Mouse (Mus musculus) forelimb bud, embryonic 11.5 days (tissue): Measurements from ENCODE around the gene Rdh19.
"Not testable (repeated sequence)": the region's sequence is repeated elsewhere in the genome, so short reads cannot be mapped to it uniquely, and the experiment has no call there.

Experiments
- DNase-seq: peaks from one replicate; pipeline ENCODE4 v3.0.0-alpha.2; 2012; ENCODE audit warnings: low read depth, low spot score

Rdh19 gene

GRCm38 (mm10) chr10:127879155-127879688, 29.5 kb downstream of the Rdh19 start:
- no peak for DNase-seq

GRCm38 (mm10) chr10:127881041-127881440, 31.3 kb downstream of the Rdh19 start:
- no peak for DNase-seq

DNA sequence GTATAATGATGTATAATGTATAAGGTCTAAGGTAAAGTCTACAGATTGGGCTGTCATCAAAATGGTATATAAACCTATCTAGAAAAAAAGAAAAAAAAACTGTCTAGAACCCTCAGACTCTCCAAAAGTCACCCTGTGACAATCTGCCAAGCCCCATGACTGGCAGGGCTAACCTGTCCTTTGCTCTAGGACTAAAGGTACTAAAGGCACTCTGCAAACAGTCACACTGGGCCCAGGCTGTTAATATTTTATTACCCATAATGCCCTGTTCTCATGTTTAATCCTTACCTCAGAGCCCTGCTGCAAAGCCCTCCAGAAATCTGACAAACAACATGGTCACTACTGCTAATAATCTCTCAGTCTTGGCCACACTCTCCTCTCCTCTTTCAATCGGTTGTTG, 36.8 kb downstream of the Rdh19 start:
- DNase-seq: no peak

- no peak for DNase-seq
These were observed 37.2 kb downstream of the Rdh19 start for GRCm38 (mm10) chr10:127886971-127887370.

DNA sequence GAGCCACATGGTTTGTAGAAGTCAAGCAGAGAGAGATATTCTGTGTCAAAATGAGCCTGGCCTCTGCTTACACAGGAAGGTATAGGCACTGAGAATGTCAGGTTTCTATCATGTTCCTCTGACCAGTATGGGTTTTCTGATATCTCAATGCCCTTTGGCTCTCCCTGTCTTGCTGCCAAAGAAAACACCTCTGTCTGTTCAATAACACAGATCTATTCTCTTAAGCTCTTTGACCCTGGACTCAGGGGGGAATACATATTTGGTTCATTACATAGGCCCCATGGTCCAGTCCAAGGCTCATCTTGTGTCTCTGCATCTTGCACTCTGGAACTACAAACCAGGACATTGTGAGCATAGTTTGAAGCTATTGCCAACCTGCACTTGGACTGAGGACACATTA, 38.9 kb downstream of the Rdh19 start, which contains the start of gene Rdh7:
Rdh7 (minus strand) TSS at position 213 of the 400 bp plus-strand sequence.
- no peak for DNase-seq

GRCm38 (mm10) chr10:127891481-127891880, 41.8 kb downstream of the Rdh19 start:
- DNase-seq: no peak

DNA sequence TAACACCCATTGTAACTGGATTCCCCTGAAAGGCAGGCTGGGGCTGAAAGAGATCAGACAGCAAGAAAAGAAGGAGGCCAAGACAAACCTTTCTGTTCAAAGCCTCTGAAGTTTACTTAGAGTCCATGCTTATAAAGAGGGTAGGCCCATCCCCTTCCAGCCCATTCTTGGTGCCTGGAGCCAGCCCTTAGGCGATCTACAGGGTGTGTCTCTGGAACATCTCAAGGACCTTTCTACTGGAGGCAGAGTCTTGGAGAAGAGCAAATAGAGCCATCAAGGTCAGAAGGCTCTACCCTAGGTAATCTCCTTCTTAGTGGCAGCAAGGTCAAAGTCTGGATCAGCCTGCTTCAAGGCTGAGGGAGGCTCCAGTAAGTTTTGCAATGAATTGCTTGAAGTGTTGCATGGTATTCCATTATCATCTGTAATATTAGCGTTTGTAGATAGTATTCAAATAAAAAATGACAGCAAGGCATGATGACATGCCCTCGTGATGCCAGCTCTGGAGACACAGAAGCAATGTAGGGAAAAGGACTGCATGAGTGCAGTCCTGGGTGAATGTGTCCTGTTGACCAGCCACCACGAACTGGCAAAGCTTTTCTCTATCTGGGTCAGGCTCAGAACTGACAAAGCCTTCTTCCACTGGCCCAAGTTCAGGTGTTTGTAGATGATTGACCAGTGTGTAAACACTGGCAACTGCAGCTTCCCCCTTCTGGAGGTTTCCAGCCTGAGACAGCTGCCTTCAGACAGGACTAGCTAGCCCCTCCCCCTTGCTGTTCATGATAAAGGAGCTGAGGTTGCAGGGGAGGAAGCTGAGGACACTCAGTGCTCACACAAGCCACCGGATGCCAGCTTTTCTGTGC, 43.7 kb downstream of the Rdh19 start:
- not testable (repeated sequence) for DNase-seq

DNA sequence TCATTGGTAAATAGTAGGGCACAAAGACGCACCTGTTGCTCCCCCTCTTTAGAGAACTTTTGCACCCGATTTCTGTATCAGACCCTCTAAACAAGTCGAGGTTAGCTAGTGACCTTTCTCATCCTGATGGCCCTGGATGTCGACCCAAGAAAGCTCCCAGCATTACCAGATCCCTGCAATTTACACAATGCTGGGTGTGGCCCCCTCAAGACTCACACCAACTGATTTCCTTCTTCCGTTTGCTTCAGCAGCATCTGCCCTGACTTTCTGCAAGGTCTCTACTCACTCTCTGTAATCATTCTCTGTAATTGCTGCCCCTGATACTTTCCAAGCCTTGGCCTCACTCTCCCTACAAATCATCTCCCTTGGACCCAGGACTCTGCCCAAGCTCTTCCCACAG, 47.0 kb downstream of the Rdh19 start:
- no peak for DNase-seq

GRCm38 (mm10) chr10:127897506-127897905, 47.8 kb downstream of the Rdh19 start:
- no peak for DNase-seq

DNA sequence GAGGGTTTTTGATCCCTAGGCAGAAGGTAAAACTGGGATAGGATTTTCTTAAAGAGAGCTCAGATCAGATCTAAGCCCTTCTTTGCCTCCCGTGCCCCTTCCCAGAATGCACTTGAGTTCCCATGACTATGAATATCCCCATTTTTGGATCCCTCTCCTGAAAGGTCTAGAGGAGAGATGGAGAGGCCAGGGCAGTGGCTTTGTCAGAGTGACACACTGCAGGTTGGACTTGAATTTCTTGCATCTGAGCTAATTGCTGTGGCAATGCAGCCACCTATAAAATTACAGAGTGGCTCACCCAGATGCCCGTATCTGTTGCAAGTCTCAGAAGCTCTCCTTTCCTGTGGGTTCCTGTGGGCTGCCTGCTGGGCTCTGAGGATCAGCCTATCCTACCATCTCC, 48.5 kb downstream of the Rdh19 start, which contains the start of gene Sdr9c7:
Sdr9c7 (plus strand) TSS at position 301 of the 400 bp plus-strand sequence.
- DNase-seq: no peak

DNA sequence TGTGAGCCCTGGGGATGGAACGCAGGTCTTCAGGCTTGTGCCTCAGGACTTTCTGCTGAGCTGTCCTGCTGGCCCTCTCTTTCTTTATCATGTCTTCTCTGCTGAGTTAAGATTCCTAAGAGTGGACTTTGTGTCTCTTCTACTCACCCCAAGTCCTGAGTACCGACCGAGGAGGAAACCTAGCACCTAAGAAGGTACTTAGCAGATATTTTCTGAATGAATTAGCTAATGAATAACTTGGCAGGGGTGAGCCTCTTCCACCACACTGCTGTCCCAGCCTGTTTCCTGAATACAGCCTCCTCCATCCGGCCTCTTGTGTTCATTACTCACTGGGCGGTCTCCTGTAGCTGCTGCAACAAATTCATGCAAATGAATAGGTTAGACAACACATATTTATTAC, 50.1 kb downstream of the Rdh19 start:
- no peak for DNase-seq

DNA sequence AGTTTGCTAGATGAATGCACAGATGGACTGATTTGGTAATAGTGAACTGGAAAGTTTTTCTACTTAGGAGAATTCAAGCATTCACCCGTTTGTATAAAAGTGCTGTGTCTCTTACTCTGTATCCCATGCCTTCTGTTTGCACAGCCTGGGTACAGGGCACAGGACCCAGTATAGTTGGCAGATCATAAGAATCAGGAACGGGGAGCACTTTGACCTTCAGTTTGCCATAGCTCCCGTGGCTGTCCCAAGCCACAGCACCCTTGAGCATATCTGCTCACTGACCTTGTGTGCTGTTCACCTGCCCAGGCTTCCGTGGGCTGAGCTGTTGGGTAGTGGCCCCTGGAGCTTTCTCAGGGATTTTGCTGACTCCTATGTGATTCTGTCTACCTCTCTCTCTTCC, 52.0 kb downstream of the Rdh19 start:
- no peak for DNase-seq

DNA sequence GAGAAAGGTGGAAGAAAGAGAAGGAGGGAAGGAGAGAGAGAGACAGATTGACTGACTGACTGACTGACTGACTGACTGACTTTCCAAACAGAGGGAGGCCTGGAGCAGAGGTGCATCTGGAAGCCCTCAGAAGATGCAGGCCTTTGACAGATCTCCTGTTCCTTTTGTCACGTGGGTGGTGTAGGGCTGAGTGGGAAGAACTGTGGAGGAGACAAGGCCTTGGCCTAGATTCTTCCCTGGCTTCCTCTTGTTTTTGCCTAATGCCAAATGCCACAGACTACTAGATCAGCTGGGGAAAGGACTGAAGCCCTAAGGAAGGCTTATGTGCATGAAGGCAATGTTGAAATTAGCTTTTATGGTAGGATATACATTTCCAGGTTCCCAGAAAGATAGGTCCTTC, 53.4 kb downstream of the Rdh19 start:
- DNase-seq: no peak

- no peak for DNase-seq
These were observed 55.2 kb downstream of the Rdh19 start for GRCm38 (mm10) chr10:127904718-127905446.

- DNase-seq: no peak
These were observed 56.4 kb downstream of the Rdh19 start for GRCm38 (mm10) chr10:127906138-127906537.

DNA sequence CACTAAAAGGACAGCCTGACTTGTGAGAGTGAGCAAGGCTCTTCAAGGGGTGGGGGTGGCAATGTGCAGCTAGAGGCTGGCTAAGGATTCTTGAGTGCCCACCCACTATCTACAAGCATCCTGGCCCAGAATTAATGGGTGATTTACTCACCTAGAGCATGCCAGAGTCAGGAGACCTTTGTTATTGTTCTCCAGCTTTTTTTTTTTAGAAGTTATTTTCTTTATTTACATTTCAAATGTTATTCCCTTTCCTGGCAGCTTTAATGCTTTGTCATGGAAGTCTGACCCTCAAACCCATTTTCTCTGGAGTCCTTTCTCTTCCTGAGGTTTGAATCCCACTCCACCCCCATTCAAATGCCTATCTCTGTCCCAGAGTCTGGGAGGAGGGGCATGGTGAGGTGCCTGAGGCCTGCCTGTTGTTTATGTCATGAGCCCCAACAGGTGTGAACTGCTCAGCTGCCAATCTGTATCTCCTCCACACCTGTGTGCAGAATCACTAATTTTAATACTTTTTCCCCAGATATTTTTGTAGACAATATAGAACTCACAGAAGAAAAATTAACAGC, 57.7 kb downstream of the Rdh19 start:
- no peak for DNase-seq
